Mouse (Mus musculus): ENCODE results near the gene Scml4. TPM values are rescaled to one million over a fixed set of nuclear protein-coding genes. Genes with fewer than 3 reads are reported as not detected.
A peak's percentile ranks its signal among the peaks of the same experiment; 100 is the strongest.

Scml4 gene
- polyA plus RNA-seq, 1 experiment from 2014 or later, result 4.9 TPM

DNA sequence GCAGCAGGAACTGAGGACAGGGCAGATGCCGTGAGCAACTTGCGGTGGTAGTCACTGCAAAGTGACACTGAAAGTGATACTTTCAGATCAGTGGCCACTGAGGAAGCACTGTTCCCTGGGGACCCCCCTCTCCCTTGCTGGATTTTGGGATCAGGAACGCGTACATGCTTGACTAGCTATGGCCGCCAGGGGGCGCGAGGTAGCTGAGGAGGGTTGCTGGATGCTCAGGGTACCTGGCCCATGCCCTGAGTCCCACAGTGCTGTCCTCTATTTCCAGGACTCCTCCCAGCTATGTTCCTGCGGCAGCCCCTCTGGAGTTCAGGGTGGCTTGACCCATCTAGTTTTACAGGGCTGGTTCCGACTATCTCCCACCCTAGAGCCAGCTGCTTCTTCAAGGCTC lies 17.8 kb upstream of the Scml4 start:
- peaks cover 17% of the 10 kb centered on the region for H3K36me3 ChIP-seq
- H3K9ac ChIP-seq, result no peak overlapping the region
- no peak overlapping the region for H3K4me2 ChIP-seq
- H3K27me3 ChIP-seq, result no peaks in the 10 kb centered on the region
- 9% methylated on average over 9 of the region's 9 CpGs for WGBS
- ATAC-seq (ENCODE audit: low read depth), result 0 out of 2 replicates have a peak, but pooled peaks have one; percentile 34
- no peaks in the 10 kb centered on the region; the same call in 1 of the 2 replicates for H3K9me3 ChIP-seq
- H3K4me1 ChIP-seq (replicated peaks), result no peaks in the 10 kb centered on the region
- no peak overlapping the region for H3K4me3 ChIP-seq
- H3K27ac ChIP-seq (replicated peaks), result no peak overlapping the region

- no peaks in the 10 kb centered on the region for H3K27me3 ChIP-seq
- WGBS, result 77% methylated on average over 1 of the region's 1 CpGs
Measured at GRCm38 (mm10) chr10:42843416-42843815, 16.8 kb upstream of the Scml4 start.

DNA sequence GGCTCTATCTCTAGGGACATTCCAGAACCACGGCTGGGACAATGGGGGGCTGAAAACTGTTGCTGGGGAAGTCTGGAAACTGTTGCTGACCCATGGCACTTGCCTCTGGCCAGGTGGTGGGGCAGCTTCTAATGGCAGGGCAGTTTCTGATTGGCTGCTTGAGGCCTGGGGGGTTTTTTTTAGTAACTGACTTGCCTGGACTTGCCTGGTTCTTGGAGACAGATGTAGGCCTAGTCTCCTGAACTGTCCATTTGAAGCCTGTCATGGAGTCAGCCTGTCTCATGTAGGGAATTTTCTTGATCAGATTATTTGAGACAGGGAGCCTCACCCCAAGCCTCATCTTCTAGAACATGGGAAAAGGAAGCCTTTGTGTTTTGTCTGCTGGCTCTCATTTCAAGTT lies 14.7 kb upstream of the Scml4 start:
- no peak overlapping the region for H3K4me2 ChIP-seq
- H3K36me3 ChIP-seq, result peaks cover 9% of the 10 kb centered on the region; the same call in 1 of the 2 replicates
- H3K4me3 ChIP-seq, result no peak overlapping the region
- no peaks in the 10 kb centered on the region for H3K27me3 ChIP-seq
- 68% methylated on average over 1 of the region's 1 CpGs for WGBS
- H3K9me3 ChIP-seq, result no peaks in the 10 kb centered on the region
- H3K9ac ChIP-seq, result no peak overlapping the region
- ATAC-seq (ENCODE audit: low read depth), result no peak
- H3K4me1 ChIP-seq (replicated peaks), result no peaks in the 10 kb centered on the region
- H3K27ac ChIP-seq (replicated peaks), result no peak overlapping the region

More at GRCm38 (mm10) chr10:42843416-42843815, 16.8 kb upstream of the Scml4 start:
- Histone ChIP-seq H3K27ac (replicated peaks) (no peak overlapping the region), H3K4me2 (no peak overlapping the region), H3K9me3 (no peaks in the 10 kb centered on the region; the same call in 1 of the 2 replicates), H3K4me3 (no peak overlapping the region), H3K9ac (no peak overlapping the region), H3K4me1 (replicated peaks) (no peaks in the 10 kb centered on the region), H3K36me3 (peaks cover 16% of the 10 kb centered on the region)
- ATAC-seq (ENCODE audit: low read depth), result no peak

DNA sequence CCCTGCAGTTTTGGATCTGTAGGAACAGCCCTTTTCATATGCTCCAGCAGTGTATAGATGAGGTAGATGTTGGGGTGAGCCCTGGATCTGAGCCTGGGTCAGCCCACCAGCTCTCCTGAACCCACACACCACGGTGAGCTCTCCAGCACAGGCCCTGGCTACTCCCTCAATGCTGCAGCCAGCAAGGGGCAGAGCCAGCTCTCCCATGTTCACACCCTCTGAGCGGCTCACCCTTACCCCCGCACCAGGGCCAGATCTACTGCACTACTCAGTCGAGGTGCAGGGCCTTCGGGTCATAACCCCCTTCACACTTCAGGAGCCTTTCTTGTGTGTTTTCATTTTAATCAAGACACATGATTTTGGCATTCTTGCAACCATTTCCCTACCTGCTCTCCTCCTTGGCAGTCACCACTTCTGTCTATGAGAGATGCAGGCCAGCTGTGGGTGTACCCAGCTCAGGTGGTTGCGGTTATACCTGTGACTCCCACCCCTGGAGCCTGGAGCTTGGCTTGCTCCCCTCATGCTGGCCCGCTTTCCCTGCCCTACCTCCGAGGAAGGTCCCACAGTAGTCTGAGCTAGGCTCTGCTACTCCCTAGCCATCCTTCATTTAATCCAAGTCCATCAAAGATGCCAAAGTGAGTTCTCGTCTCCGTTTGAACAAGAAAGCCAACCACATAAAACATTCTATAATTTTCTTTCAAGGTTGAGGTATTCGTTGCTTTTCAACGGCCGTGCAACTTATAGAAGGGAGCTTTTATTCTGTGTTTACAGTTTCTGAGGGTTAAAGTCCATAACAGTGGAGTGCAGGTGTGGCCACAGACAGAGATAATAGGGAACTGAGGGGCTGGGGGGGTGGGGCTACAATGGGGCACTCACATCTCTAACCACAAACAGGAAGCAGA lies 11.7 kb upstream of the Scml4 start:
- Histone ChIP-seq H3K27ac (replicated peaks) (no peak overlapping the region), H3K4me3 (no peak overlapping the region), H3K4me2 (no peak overlapping the region), H3K4me1 (replicated peaks) (no peaks in the 10 kb centered on the region), H3K27me3 (no peaks in the 10 kb centered on the region), H3K9me3 (0 out of 2 replicates have a peak, but pooled peaks cover 2% of the 10 kb centered on the region), H3K9ac (no peak overlapping the region), H3K36me3 (peaks cover 8% of the 10 kb centered on the region; the same call in 1 of the 2 replicates)
- 0 out of 2 replicates have a peak, but pooled peaks have one; percentile 32 for ATAC-seq (ENCODE audit: low read depth)
- WGBS, result 93% methylated on average over 13 of the region's 13 CpGs

- H3K27ac ChIP-seq (replicated peaks), result no peak overlapping the region
- no peak for ATAC-seq (ENCODE audit: low read depth)
- no peak overlapping the region for H3K9ac ChIP-seq
- 84% methylated on average over 7 of the region's 7 CpGs for WGBS
- 0 out of 2 replicates have a peak, but pooled peaks cover 8% of the 10 kb centered on the region for H3K9me3 ChIP-seq
- 0 out of 2 replicates have a peak, but pooled peaks cover 2% of the 10 kb centered on the region for H3K36me3 ChIP-seq
- H3K4me1 ChIP-seq (replicated peaks), result no peaks in the 10 kb centered on the region
- H3K4me3 ChIP-seq, result no peak overlapping the region
- H3K4me2 ChIP-seq, result no peak overlapping the region
- H3K27me3 ChIP-seq, result no peaks in the 10 kb centered on the region
Measured at GRCm38 (mm10) chr10:42849081-42849400, 11.1 kb upstream of the Scml4 start.

DNA sequence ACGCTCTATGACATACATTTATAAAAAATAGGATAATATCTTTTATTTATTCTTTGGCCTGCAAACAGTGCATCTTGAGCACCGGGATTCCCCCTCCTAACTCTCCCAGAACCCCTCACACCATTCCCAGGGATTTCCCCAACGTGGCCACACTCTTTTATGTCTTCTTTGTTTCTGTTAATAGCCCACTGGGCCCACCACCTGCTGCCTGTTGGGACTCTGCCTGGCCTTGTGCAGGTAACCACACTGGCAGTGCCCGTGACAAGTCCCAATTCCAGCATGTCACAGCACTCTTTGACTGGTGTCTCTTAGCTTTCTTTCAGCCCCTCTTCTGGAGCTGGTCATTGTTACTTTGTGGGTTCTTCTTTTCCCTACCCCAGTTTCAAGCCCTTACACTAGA lies 5.3 kb upstream of the Scml4 start:
- no peak for ATAC-seq (ENCODE audit: low read depth)
- Histone ChIP-seq H3K27me3 (no peaks in the 10 kb centered on the region), H3K9me3 (0 out of 2 replicates have a peak, but pooled peaks cover 8% of the 10 kb centered on the region), H3K4me2 (no peak overlapping the region), H3K9ac (no peak overlapping the region), H3K27ac (replicated peaks) (no peak overlapping the region), H3K36me3 (no peaks in the 10 kb centered on the region), H3K4me3 (no peak overlapping the region), H3K4me1 (replicated peaks) (peaks cover 14% of the 10 kb centered on the region)
- WGBS, result 48% methylated on average over 4 of the region's 4 CpGs

GRCm38 (mm10) chr10:42855250-42855649 lies 4.9 kb upstream of the Scml4 start:
- 62% methylated on average over 5 of the region's 5 CpGs for WGBS
- Histone ChIP-seq H3K36me3 (no peaks in the 10 kb centered on the region), H3K4me2 (no peak overlapping the region), H3K9ac (no peak overlapping the region), H3K27ac (replicated peaks) (no peak overlapping the region), H3K27me3 (no peaks in the 10 kb centered on the region), H3K9me3 (0 out of 2 replicates have a peak, but pooled peaks cover 8% of the 10 kb centered on the region), H3K4me1 (replicated peaks) (peaks cover 18% of the 10 kb centered on the region), H3K4me3 (no peak overlapping the region)
- ATAC-seq (ENCODE audit: low read depth), result no peak

- Histone ChIP-seq H3K36me3 (no peaks in the 10 kb centered on the region), H3K9ac (no peak overlapping the region), H3K4me1 (replicated peaks) (peaks cover 24% of the 10 kb centered on the region), H3K27me3 (0 out of 2 replicates have a peak, but pooled peaks cover 2% of the 10 kb centered on the region), H3K9me3 (0 out of 2 replicates have a peak, but pooled peaks cover 8% of the 10 kb centered on the region), H3K27ac (replicated peaks) (no peak overlapping the region), H3K4me3 (no peak overlapping the region), H3K4me2 (no peak overlapping the region)
- WGBS, result 94% methylated on average over 9 of the region's 9 CpGs
- ATAC-seq (ENCODE audit: low read depth), result no peak
Measured at GRCm38 (mm10) chr10:42856574-42856973, 3.6 kb upstream of the Scml4 start.

DNA sequence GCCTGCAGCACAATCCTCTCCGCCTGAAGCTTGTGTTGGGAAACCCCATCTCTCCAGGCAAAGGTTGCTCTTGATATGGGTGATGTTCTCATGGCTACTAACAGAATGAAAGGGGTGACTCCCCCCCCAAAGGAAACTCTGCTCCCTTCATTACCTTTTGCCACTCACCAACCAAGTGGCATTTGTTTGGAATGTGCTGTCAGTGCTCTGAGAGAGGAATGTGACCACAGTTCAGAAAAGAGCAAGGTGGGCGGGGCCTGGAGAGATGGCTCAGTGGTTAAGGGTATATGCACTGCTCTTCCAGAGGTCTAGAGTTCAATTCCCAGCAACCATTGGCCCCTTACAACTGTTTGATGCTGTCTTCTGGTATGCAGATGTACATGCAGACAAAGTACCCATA lies 3.1 kb upstream of the Scml4 start:
- 0 out of 2 replicates have a peak, but pooled peaks cover 8% of the 10 kb centered on the region for H3K9me3 ChIP-seq
- ATAC-seq (ENCODE audit: low read depth), result no peak
- 88% methylated on average over 2 of the region's 2 CpGs for WGBS

GRCm38 (mm10) chr10:42859781-42860158 lies 400 bp upstream of the Scml4 start:
- peaks cover 52% of the 10 kb centered on the region for H3K4me1 ChIP-seq (replicated peaks)
- H3K4me2 ChIP-seq, result peak overlapping the region; percentile 54
- no peaks in the 10 kb centered on the region for H3K36me3 ChIP-seq
- 0 out of 2 replicates have a peak, but pooled peaks cover 9% of the 10 kb centered on the region for H3K27me3 ChIP-seq
- no peaks in the 10 kb centered on the region for H3K9me3 ChIP-seq
- ATAC-seq (ENCODE audit: low read depth), result peak; percentile 10; the same call in 1 of the 2 replicates
- 47% methylated on average over 2 of the region's 2 CpGs for WGBS
- peak overlapping the region; percentile 31 for H3K4me3 ChIP-seq
- H3K27ac ChIP-seq (replicated peaks), result peak overlapping the region; percentile 85
- peak overlapping the region; percentile 54; the same call in 1 of the 2 replicates for H3K9ac ChIP-seq

More for the DNA sequence above, 3.1 kb upstream of the Scml4 start:
- Histone ChIP-seq H3K4me3 (no peak overlapping the region), H3K4me1 (replicated peaks) (peaks cover 27% of the 10 kb centered on the region), H3K27me3 (0 out of 2 replicates have a peak, but pooled peaks cover 7% of the 10 kb centered on the region), H3K36me3 (no peaks in the 10 kb centered on the region), H3K27ac (replicated peaks) (no peak overlapping the region), H3K9ac (no peak overlapping the region), H3K4me2 (no peak overlapping the region)

GRCm38 (mm10) chr10:42861446-42861845 lies 1.3 kb downstream of the Scml4 start:
- WGBS, result 80% methylated on average over 7 of the region's 7 CpGs
- H3K9ac ChIP-seq, result no peak overlapping the region
- H3K27me3 ChIP-seq, result peaks cover 18% of the 10 kb centered on the region
- no peak overlapping the region for H3K4me3 ChIP-seq
- no peaks in the 10 kb centered on the region for H3K9me3 ChIP-seq
- H3K4me1 ChIP-seq (replicated peaks), result peaks cover 51% of the 10 kb centered on the region
- 0 out of 2 replicates have a peak overlapping the region, but pooled peaks have one; percentile 6 for H3K4me2 ChIP-seq
- H3K27ac ChIP-seq (replicated peaks), result no peak overlapping the region
- ATAC-seq (ENCODE audit: low read depth), result no peak
- H3K36me3 ChIP-seq, result no peaks in the 10 kb centered on the region

DNA sequence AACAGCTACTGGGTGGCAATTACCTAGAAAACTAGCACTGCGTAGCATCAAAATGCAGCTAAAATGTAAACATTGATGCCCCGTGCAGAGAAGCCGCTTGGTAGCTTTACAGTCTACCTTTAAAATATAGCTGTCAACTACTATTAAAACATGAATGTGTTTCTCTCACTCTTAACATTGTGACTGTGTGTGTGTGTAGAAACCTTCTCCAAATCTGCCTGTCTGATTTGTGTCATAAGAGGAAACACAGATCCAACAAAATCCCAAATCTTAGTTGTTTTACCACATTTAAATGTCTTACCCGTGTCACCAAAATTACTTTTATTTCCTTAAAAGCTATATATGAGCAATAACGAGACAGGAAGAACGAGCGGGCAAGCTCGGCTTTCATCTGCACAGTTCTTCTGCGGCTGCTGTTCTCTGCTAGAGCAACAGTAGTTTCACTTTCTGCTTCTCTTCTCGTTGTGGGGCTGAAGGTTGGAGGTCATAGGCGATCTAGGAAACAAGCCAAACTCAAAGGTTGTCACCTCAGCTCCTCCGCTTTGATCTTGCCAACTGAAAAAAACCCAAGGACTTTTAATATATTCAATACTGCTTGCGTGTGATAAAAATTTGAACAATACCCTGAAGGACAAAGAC lies 2.1 kb downstream of the Scml4 start:
- no peak overlapping the region for H3K27ac ChIP-seq (replicated peaks)
- no peaks in the 10 kb centered on the region for H3K9me3 ChIP-seq
- H3K36me3 ChIP-seq, result no peaks in the 10 kb centered on the region
- H3K9ac ChIP-seq, result no peak overlapping the region
- no peak for ATAC-seq (ENCODE audit: low read depth)
- peaks cover 18% of the 10 kb centered on the region for H3K27me3 ChIP-seq
- no peak overlapping the region for H3K4me3 ChIP-seq
- 72% methylated on average over 13 of the region's 13 CpGs for WGBS
- peak overlapping the region; percentile 6; the same call in 1 of the 2 replicates for H3K4me2 ChIP-seq
- peaks cover 51% of the 10 kb centered on the region for H3K4me1 ChIP-seq (replicated peaks)

Measured in neural tube, embryonic 13.5 days (tissue).